Mouse (Mus musculus) hindbrain, embryonic 14.5 days (tissue): ENCODE data around the gene Trim29. TPM values are rescaled to one million over a fixed set of nuclear protein-coding genes. Genes with fewer than 3 reads are reported as not detected.

Source experiments
- polyA plus RNA-seq: library from polyadenylated mRNA; unstranded; fragments of >200 nt; fragmentation: Nextera tagmentation; extraction: Ambion mirVana; gene quantifications from 2 replicates; pipeline ENCODE4 v1.2.1, GENCODE M21; 2014

Gene Trim29
- polyA plus RNA-seq, 1 experiment from 2014 or later, result not detected

Other genes with a start within 250 kb of the Trim29 start
- 31.7 and 38.4 TPM in 2 replicates for gene Arhgef12, start 203.6 kb upstream of the Trim29 start, polyA plus RNA-seq
- gene Tmem136, start 194.3 kb upstream of the Trim29 start, polyA plus RNA-seq, result 10.1 and 11.1 TPM in 2 replicates
- gene Pou2f3, start 100.5 kb upstream of the Trim29 start, polyA plus RNA-seq, result not detected in 2 replicates
- gene Oaf, start 70.9 kb upstream of the Trim29 start, polyA plus RNA-seq, result 7.9 and 9.6 TPM in 2 replicates